Mouse (Mus musculus) kidney, postnatal 10 days (tissue): ENCODE measurements around the gene Nbr1.
"Not testable (repeated sequence)": the region's sequence is repeated elsewhere in the genome, so short reads cannot be mapped to it uniquely, and the experiment has no call there.

Source experiments
- DNase-seq: peaks from one replicate; pipeline ENCODE4 v3.0.0; 2021; ENCODE audit warnings: mixed read lengths

The Nbr1 gene

DNA sequence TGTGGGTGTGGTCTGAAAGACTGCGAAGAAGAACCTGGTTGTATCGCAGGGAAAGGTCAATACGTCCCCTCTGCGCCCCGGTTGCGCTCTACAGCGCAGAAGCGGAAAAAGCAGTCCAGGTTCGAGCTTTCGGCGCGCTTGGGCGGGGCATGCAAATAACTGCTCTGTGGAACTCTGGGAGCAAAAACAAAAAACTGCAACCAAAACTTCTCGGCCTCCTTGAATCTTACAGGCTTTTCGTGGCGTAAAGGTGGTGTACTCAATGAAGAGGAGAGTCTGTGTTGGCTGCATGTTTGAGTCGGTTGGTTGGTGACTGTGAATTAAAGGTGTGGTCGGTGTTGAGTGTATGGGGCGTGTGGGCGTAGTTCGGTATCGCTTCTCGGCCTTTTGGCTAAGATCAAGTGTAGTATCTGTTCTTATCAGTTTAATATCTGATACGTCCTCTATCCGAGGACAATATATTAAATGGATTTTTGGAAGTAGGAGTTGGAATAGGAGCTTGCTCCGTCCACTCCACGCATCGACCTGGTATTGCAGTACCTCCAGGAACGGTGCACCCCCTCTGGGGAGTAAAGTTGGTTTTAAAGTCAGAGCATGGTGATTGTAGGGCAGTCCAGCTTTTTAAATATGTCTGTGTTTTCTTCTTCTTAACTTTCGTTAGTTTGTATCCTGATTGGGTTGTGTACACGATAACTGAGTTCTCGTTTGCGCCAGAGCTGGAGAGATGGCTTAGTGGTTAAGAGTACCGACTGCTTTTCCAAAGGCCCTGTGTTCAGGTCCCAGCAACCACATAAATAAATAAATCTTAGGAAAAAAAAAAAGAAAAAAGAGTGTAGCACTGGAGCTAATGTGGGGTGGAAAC lies 75.3 kb downstream of the Nbr1 start, which contains the start of gene Rdm1:
Rdm1 (plus strand) TSS at position 201 of the 862 bp plus-strand sequence.
- peak; percentile 91 for DNase-seq

DNA sequence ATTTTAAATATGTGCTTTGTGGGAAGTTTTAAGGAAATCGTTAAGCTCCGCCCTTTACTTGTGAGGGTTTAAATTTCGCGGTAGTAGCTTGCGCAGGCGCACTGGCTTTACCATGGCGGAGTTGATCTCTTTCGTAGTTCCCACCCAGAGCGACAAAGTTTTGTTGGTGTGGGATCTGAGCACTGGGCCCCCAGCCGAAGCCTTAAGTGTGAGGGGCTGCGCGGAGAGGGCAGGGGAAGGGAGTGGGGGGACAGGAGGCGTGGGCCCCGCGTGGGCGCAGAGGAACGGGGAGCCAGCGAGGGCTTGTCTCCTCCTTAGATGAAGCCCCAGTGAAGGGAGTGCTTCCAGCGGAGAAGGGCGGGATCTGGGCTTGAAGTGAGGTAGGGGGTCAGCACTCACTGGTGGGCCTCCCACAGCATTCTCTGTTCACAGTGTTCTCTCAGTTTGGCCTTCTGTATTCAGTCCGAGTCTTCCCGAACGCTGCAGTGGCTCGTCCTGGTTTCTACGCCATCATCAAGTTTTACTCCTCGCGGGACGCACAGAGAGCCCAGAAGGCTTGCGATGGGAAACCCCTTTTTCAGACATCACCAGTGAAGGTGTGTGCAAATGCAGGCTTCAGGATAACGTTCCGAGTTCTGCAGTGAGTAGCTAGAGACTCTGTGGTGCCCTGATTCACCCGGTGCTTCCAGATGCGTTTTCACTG lies 76.1 kb downstream of the Nbr1 start:
- peak; percentile 91 for DNase-seq

DNA sequence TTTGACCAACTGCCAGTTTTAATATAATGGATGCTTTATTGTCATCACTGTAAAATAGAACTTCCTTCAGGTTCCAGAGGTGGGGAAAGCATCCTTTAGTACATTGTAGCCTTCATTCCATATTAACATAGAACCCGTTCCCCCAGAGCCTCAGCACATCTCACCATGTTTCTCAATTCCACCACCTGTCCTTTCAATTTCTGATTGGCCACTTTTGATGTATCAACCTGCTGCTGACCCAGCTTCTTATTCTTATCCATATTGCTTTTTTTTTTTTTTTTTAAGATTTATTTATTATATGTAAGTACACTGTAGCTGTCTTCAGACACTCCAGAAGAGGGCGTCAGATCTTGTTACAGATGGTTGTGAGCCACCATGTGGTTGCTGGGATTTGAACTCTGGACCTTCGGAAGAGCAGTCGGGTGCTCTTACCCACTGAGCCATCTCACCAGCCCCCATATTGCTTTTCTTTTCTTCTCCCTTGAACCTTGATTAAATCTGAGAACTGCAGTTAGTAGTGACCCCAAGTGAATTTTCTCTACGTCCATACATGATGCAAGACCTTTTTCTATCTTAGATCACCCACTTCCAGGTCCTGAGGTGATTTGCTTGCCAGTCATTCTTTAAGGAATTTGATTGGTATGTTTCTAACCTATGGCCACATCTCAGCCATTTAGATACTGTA lies 76.9 kb downstream of the Nbr1 start:
- not testable (repeated sequence) for DNase-seq
